Mouse (Mus musculus) heart, postnatal 14 days (tissue): ENCODE measurements around the gene Txndc5. TPM values are rescaled to one million over a fixed set of nuclear protein-coding genes. Genes with fewer than 3 reads are reported as not detected.

Experiments
- DNase-seq, 2 experiments: peaks; one replicate each; pipeline ENCODE4 v3.0.0; 2021 to 2022
- intact Hi-C: fragments of 180-260 bp; cut with DNase I; formaldehyde crosslinking; loops from one replicate; pipeline ENCODE4 v1.15.1; 2025
- total RNA-seq, 2 experiments: library from RNA; stranded (reverse); gene quantifications; 2 replicates each; pipeline ENCODE4 v1.2.3; 2021

Gene Txndc5
- total RNA-seq, 2 experiments from 2014 or later: 42.0 to 42.3 TPM

DNA sequence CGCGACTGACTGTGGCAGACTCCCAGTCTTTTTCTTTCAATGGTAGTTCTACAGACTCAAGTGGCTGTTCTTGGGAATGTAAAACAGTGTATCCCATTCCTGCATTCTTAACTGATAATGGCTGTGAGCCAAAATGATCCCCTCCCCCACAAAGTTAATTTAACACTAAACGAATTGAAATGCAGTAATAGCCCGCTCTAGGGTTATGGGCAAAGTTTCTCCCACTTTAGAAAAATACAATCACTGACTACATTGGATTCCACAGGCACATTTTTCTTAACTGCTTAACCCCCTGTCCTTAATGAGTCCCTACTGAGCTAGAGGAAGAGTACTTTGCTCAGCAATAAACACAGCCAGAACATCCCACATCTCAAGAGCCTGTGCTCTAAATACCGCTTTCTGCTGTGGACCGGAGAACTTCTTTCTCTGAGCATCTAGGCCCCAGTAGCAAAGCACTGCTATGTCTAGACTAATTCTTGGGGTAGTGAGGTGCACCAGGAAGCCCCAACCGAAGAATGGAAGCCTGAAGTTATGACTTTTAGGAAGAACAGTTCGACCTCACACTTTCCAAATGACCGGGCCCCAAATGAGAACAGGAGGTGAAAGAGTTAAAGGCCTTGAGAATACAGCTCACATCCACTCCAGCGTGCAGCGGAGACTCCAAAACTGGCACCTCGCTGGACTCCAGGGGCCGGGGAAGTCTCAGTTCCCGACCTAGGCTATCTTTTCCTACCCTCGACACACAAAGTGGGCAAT lies 1.4 kb downstream of the Txndc5 start:
- intact Hi-C loops: loop anchor here (5.0 kb wide), 1 partner anchor 55 kb away; no protein-coding TSS in a partner anchor

DNA sequence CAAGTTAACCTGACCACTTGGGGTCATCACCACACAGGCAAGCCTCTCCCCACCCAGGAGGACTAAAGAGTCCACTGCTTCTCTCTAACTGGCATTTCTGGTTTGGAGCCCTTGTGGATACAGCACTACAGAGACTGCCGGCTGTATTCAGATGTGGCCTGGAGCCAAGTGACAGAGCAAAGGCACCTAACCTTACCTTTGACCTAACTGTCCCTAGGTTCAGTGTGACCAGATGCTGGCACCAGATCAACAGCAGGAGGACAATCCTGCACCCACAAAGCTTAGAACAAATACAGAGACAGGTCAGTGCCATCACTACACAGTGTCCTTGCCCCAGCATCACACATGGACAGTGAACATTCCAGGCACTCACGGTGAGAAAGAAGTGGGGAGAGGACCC lies 2.5 kb downstream of the Txndc5 start:
- no peak for DNase-seq
- intact Hi-C loops: loop anchor here (5.0 kb wide), 1 partner anchor 56 kb away; no protein-coding TSS in a partner anchor

More for the DNA sequence above, 1.4 kb downstream of the Txndc5 start:
- no peak for DNase-seq

GRCm38 (mm10) chr13:38525261-38525660 lies 3.4 kb downstream of the Txndc5 start:
- intact Hi-C loops: loop anchor here (5.0 kb wide), 1 partner anchor 57 kb away; no protein-coding TSS in a partner anchor
- DNase-seq: no peak

DNA sequence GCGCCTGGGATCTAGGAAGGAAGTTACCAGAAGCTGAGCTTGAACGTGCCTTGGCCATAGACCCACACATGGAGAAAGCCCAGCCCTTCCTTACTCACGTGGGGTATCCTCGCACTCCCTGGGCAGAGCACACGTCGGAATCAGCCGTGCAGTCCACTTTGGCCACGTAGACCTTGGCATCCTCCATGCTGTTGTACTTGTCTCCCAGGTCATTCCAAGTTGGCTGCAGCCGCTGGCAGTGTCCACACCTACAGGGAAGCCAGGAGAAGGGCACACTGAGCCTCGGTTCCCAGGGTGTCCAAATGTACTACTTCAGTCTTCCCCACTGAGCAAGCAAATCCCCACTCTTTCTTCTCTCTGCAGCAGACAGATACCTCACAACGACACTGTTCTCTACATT lies 5.4 kb downstream of the Txndc5 start:
- intact Hi-C loops: no loop called here
- DNase-seq: no peak

DNA sequence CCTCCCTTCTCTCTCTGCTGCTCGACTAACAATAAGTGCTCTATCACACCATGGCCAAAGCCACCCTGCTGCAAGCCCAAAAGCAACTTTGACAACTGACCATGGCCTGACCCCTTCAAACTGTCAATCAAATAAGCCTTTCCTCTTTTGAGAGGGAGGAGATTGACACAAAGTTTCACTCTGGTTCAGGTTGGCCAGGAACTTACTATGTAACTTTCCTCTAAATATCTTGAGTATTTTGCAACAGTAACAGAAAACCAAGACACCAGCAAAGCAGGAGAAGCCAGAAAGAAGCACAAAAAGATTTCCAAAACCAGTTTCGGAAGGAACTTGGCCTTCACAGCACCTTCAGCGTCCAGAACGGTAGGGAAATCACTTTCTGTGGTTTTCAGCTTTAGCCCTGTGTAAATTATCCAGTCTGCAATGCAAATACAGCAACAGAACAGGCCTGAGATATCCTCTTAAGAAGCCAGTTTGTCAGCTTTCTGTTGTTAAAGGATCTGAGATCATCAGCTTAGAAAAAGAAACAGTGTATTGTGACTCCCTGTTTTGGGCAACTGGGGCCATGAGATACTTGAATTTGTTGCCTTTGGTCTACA lies 6.5 kb downstream of the Txndc5 start:
- intact Hi-C loops: no loop called here
- DNase-seq: no peak

GRCm38 (mm10) chr13:38520299-38520698 lies 8.3 kb downstream of the Txndc5 start:
- intact Hi-C loops: no loop called here
- DNase-seq: no peak

GRCm38 (mm10) chr13:38516582-38516981 lies 12.0 kb downstream of the Txndc5 start:
- intact Hi-C loops: no loop called here
- DNase-seq: no peak

DNA sequence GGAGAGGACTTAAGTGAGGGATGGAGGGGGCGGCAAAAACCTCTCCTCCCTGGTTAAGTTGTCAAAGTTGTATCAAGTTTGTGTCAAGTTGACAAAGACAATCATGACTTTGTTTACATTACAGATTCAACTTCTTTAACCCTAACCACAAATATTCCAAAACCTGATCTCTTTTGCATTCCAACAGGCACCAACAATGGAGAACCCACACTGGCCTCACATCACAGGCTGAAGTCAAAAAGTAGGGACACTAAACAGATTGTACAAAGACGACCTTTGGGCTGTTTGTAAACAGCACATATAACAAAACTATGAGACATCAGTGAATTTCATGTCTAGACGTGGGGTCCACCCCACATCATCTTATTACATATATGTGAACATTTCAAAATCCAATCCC lies 12.8 kb downstream of the Txndc5 start:
- DNase-seq: no peak
- intact Hi-C loops: no loop called here

GRCm38 (mm10) chr13:38515431-38515830 lies 13.2 kb downstream of the Txndc5 start:
- DNase-seq: no peak
- intact Hi-C loops: no loop called here

GRCm38 (mm10) chr13:38513921-38514320 lies 14.7 kb downstream of the Txndc5 start:
- DNase-seq: no peak
- intact Hi-C loops: loop anchor here (5.0 kb wide), 1 partner anchor 68 kb away; no protein-coding TSS in a partner anchor

DNA sequence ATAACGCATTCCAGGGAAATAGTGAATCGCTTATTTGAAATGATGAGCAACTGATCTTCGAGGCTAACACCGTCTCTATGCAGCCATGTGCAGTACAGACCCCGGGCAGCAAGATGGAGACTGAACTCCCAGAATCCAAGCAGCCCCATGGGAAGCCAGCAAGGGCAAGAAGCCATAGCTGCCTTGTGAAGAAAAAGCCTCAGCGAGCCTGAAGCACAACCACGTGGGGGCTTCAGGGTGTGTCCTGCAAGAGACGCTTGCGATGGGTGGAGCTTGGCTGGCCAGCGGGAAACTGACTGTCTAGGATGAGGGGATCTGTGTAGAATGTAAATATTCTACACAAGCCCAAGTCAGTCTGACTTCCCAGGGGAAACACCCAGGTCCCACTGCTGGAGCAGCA lies 16.6 kb downstream of the Txndc5 start:
- peak; percentile 33 to 50 for DNase-seq

GRCm38 (mm10) chr13:38509681-38510341 lies 18.8 kb downstream of the Txndc5 start:
- DNase-seq: peak; percentile 30 to 45
- intact Hi-C loops: loop anchor here (5.0 to 10.0 kb wide), 2 partner anchors 72 to 445 kb away; no protein-coding TSS in a partner anchor

More for the DNA sequence above, 16.6 kb downstream of the Txndc5 start:
- intact Hi-C loops: loop anchor here (5.0 kb wide), 1 partner anchor 70 kb away; no protein-coding TSS in a partner anchor

- intact Hi-C loops: loop anchor here (2.0 to 10.0 kb wide), 2 partner anchors 164 to 442 kb away; no protein-coding TSS in a partner anchor
- no peak for DNase-seq
These were observed 21.7 kb downstream of the Txndc5 start for GRCm38 (mm10) chr13:38506936-38507335.

DNA sequence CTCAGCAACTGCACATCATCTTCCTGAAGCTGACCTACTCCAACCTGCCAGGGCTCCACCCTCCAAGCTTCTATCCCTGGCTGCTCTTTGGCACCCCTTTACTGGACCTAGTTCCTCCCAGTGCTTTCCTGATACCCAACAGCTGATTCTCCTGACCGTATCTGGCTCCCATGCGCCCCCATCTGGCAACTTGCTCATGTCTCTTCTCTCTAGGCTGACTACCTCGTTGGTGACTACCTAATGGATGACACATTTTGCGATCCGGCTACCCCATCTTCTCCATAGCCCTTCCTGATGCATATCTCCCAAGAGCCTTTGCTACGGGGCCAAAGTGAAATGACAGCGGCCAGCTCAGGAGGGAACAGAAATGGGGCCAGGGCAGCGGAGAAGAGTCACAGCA lies 22.3 kb downstream of the Txndc5 start:
- intact Hi-C loops: loop anchor here (2.0 to 10.0 kb wide), 2 partner anchors 164 to 442 kb away; no protein-coding TSS in a partner anchor

DNA sequence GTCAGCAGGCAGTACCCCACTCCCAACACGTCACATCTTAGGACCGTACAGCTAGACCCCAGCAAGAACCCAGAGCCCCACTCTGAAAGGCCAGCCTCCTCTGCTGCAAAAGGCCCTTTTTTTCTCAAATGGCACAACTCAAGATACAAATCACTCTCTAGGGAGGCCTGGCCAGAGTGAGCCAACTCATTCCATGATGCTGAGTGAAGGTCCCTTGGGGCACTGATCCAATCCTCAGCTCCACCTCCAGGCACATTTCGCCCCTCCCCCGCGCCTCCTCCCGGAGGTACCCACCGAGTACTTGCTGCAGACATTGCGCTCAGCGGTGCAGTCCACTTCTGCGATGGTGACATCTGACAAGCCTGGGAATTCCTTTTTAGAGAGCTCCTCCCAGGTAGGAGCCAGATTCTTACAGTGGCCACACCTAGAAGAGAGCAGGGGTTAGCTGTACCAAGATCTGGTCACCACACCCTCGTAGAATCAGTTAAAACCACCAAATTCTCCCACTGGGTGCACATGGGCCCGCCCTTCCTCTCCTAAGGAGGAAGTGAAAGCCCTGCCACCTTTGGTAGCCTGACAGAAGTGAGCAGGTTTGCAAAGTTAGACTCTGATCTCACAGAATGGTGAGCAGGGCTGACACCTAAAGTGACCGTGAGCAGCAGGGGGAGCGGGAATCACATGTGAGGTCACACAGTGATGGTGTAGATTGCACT lies 25.3 kb downstream of the Txndc5 start:
- intact Hi-C loops: loop anchor here (10.0 kb wide), 1 partner anchor 438 kb away; no protein-coding TSS in a partner anchor
- peak; percentile 38 to 40 for DNase-seq

More for the DNA sequence above, 22.3 kb downstream of the Txndc5 start:
- DNase-seq: peak; percentile 53 to 58

GRCm38 (mm10) chr13:38501314-38501713 lies 27.3 kb downstream of the Txndc5 start:
- DNase-seq: no peak
- intact Hi-C loops: loop anchor here (10.0 kb wide), 1 partner anchor 437 kb away; no protein-coding TSS in a partner anchor

GRCm38 (mm10) chr13:38496715-38497114 lies 31.9 kb downstream of the Txndc5 start:
- DNase-seq: no peak
- intact Hi-C loops: no loop called here

GRCm38 (mm10) chr13:38486767-38487166 lies 41.9 kb downstream of the Txndc5 start:
- intact Hi-C loops: no loop called here
- DNase-seq: no peak

DNA sequence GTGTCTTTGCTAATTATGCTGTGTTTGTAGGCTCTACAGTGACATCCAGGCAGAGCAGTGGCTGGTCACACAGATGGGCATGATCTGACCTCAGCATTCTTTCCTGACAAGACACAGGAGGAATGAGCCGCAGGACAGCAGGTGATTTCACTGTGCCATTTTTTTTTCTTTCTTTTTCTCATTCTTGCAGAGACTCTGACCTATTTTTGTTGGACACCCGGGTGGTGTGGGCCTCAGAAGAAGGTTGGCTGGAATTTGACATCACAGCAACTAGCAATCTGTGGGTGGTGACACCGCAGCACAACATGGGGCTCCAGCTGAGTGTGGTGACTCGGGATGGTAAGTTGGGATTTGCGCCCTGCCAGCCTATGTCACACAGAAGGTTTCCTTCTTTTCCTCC lies 43.9 kb downstream of the Txndc5 start:
- no peak for DNase-seq
- intact Hi-C loops: no loop called here

GRCm38 (mm10) chr13:38481021-38481420 lies 47.6 kb downstream of the Txndc5 start:
- no peak for DNase-seq
- intact Hi-C loops: no loop called here
